Mouse (Mus musculus) large intestine, adult 2 months (tissue): ENCODE data around the gene Slc5a10. TPM values are rescaled to one million over a fixed set of nuclear protein-coding genes. Genes with fewer than 3 reads are reported as not detected.

Experiments used
- DNase-seq: peaks from one replicate; pipeline ENCODE4 v3.0.0-alpha.2; 2012; ENCODE audit warnings: low read depth, low spot score
- WGBS: fragments of 180-500 bp; shearing (Covaris S2); methylation state at CpG from one replicate; pipeline ENCODE4 v1.1.7; 2018; 5-methylcytosine and 5-hydroxymethylcytosine counted together
- polyA plus RNA-seq: library from polyadenylated mRNA; depleted of rRNA; stranded (reverse); fragments of >200 nt; gene quantifications from 2 replicates; pipeline ENCODE4 v1.2.3, GENCODE M21; 2012; rRNA removed

The Slc5a10 gene
- 0.05 TPM in 1 of 2 replicates, not detected in the other for polyA plus RNA-seq

DNA sequence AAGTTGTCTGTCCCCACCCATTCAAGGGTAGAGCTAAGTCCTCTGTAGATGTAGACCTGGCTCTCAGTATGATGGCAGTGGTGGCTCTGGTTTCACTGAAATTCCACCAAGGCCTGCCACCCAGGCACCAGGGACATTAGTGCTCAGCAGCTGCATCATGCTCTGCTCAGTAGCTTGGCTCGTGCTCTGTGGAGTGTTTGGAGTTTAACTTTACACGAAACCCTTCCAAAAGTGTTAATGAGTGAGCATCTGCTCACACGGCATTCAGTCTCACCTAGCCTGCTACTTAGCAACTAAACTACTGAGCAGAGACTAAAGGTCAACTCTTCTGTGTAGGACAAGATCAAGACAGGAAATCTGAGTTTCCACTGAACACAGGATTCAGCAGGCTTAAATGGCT is at the start of gene Slc5a10:
Gene Slc5a10 (minus strand): TSS at position 191 of the 400 bp plus-strand sequence.
- DNase-seq: no peak
- WGBS: 57% methylated on average over 3 of the region's 3 CpGs

DNA sequence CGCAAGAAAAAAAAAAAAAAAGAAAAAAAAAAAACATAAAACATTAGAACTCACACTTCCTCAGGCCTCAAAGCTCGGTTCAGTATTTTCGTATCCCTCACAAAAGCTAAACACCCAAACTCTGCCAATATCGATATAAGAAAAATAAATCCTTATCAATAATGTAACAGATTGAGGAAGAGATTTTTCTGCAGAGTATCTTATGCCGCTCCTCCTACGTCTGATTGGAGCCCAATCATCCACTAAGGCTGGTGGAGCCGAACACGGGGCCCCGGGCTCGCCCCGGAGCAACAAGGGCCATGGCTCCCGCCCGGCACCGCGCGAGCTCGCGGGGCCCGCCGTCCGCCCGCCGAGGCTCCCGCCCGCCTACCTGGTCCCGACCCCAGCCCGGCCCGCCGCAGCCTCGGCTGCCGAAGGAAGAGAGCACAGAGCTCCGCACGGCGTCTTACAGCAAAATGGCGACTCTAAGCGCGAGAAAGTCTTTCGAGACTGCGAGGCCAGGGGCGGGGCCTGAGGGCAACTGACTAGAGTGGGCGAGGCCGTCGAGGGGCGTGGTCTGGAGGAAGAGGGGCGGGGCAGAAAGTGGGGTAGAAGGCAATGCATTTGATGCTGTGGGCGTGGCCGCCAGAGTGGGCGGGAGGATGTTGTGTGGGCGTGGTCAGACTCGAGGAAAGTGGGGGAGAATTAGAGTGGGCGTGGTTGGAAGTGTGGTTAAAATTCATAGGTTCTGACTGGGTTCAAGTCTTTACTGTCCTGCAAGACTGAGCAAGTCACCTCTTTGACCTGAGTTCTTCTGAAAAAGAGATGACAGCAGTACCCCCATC is 41.2 kb upstream of the Slc5a10 start, which contains the start of gene Prpsap2:
Gene Prpsap2 (minus strand): TSS at position 505 of the 824 bp plus-strand sequence.
- WGBS: under 1% methylated on average over 51 of the region's 51 CpGs
- peak; percentile 95 for DNase-seq

- WGBS: 32% methylated on average over 5 of the region's 5 CpGs
- no peak for DNase-seq
Measured at GRCm38 (mm10) chr11:61760518-61760917, 39.9 kb upstream of the Slc5a10 start.

DNA sequence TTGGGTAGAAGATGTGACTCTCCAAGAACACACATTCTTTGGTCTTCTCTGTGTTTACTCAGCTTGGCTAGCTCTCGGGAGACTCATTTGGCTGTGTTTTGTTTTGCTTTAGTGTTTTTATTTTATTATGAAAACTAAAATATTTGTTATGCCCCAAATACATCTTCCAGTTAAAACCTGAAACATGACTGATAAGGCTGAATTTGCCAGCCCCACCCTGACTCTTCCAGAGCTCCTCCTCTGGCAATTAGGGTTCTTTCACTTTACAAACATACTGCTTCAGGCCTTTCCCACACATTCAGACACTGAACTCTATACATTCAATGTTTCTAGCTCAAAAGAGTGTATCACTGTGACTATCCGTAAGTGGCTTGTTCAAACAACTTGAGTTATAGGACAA is 36.5 kb upstream of the Slc5a10 start:
- 74% methylated on average over 2 of the region's 2 CpGs for WGBS
- DNase-seq: no peak

GRCm38 (mm10) chr11:61751612-61752011 is 31.0 kb upstream of the Slc5a10 start:
- 73% methylated on average over 5 of the region's 5 CpGs for WGBS
- no peak for DNase-seq

DNA sequence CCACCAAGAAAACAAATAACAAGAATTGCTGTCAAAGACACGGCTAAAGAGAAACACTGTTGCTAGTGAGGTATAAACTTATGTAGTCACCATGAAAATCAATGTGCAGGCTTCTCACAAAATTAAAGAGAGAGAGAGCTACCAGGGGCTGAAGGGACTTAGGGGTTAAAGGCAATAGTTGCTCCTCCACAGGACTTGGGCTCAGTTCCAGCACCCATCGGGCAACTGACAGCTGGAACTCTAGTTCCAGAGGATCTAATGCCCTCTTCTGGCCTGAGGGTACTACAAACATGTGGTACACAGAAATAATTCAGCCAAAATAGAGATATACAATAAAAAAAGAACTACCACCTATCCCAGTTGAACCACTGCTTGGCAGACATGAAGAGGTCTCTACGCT is 26.5 kb upstream of the Slc5a10 start:
- no peak for DNase-seq
- WGBS: 59% methylated on average over 3 of the region's 3 CpGs

DNA sequence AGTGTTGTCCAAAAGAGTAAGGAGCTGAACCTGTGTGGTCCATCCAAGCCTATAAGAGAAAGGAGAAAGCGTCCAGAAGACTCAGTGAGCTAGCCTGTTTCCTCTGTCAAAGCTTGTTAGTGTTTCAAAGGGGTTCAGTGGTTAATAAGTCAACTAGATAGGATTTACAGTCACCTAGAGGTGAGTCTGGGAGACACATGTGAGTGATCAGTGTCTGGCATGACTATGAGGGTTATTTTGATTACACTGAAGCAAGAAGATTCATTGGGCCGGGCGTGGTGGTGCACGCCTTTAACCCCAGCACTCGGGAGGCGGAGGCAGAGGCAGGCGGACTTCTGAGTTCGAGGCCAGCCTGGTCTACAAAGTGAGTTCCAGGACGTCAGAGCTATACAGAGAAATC is 25.2 kb upstream of the Slc5a10 start:
- no peak for DNase-seq
- 82% methylated on average over 9 of the region's 9 CpGs for WGBS

DNA sequence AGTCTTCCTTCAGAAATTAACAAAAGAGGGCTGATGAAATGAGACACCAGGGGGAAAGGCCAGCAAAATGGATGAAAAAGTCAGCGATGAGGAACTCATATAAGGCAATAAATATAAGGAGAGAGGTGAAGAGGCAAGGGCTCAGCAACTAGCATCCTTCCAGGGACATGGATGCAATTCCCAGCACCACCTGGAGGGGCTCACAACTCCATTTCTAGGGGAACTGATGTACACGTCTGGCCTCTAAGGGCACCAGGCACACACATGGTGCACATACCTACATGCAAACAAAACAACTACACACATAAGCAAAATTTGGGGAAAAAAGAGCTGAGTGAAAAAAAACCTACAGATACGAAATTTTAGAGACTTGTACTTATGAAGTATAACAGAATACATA is 23.8 kb upstream of the Slc5a10 start:
- WGBS: 76% methylated on average over 3 of the region's 3 CpGs
- DNase-seq: no peak

- WGBS: 81% methylated on average over 3 of the region's 3 CpGs
Measured at GRCm38 (mm10) chr11:61743768-61744167, 23.1 kb upstream of the Slc5a10 start.

GRCm38 (mm10) chr11:61740500-61740899 is 19.9 kb upstream of the Slc5a10 start:
- WGBS: 98% methylated on average over 1 of the region's 1 CpGs

More at GRCm38 (mm10) chr11:61743768-61744167, 23.1 kb upstream of the Slc5a10 start:
- DNase-seq: no peak

GRCm38 (mm10) chr11:61737290-61737689 is 16.7 kb upstream of the Slc5a10 start:
- WGBS: 70% methylated on average over 1 of the region's 1 CpGs
- no peak for DNase-seq

More at GRCm38 (mm10) chr11:61740500-61740899, 19.9 kb upstream of the Slc5a10 start:
- DNase-seq: no peak

DNA sequence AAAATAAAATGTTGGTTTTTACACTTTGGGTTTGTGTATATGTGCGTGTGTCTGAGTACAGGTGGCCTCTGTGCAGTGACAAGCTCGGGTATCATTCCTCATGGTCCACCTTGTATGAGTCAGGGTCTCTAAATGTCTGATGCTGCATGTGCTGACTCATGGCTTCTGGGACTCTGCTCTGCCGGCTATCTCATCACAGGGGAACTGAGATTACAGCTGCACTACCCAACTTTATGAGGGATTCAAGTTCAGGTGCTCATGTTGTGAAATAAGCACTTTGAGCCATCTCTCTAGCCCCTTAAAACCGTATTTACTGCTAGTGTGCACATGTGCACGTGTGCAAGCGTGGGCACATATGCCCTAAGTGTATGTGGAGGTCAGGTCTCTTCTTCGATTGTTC is 12.0 kb upstream of the Slc5a10 start:
- DNase-seq: no peak
- WGBS: 73% methylated on average over 7 of the region's 7 CpGs

GRCm38 (mm10) chr11:61728037-61728436 is 7.4 kb upstream of the Slc5a10 start:
- 42% methylated on average over 2 of the region's 2 CpGs for WGBS
- DNase-seq: no peak

DNA sequence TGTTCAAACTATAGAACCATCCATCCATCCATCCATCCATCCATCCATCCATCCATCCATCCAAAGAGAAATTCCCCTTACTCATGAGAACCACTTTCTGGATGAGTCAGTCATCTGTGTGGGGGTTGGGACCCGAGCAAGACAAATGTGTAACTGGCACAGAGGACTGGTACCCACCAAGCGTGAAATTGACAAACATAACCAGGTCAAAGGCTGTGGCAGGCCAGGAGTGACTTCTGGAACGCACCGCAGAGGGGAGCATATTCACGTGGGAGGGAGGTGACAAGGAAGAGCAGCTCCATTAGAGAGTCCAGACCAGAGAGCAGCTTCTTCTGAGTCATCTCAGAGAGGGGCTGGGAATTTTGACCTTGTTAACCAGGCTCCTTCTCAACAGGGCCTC is 1.5 kb upstream of the Slc5a10 start:
- no peak for DNase-seq
- WGBS: 71% methylated on average over 5 of the region's 5 CpGs

- DNase-seq: no peak
- 83% methylated on average over 8 of the region's 8 CpGs for WGBS
Measured at GRCm38 (mm10) chr11:61719826-61720225, 800 bp downstream of the Slc5a10 start.

DNA sequence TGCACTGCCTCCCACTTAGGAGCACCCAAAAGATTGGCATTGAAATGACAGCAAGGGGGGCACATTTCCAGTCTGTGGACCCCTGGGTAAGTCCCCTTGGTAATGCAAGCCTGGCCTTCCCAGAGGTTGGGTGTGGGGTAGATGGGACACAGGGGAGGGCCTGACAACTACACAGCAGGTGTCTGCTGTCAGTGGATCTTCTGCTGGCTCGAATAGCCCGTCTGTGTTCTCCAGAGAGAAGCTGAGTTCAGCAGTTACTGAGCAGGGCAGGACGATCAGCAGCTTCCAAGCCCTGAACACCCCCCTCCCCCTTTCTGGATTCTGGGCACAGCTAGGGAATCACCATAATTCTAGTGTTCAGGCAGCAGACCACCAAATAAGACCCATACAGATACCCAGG is 1.2 kb downstream of the Slc5a10 start:
- DNase-seq: no peak
- 64% methylated on average over 3 of the region's 3 CpGs for WGBS

DNA sequence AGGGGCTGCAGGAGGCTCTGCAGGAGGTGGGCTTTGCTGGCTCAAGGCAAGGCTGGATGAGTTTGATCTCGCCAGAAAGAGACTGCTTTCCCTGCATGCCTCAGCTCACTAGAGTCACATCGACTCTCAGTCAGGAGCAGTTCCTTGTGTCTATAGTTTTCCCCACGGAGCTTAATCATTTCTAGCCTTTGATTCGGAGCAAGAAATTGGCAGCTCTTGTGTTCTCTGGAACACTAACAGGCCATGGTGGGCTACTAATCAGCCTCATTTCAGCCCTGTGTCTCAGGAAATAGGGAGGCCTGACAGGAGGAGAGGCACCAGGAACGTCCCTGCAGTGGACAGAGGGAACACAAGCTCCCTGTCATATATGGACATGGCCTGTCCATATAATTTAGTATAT is 2.6 kb downstream of the Slc5a10 start:
- WGBS: 66% methylated on average over 5 of the region's 5 CpGs
- DNase-seq: no peak

DNA sequence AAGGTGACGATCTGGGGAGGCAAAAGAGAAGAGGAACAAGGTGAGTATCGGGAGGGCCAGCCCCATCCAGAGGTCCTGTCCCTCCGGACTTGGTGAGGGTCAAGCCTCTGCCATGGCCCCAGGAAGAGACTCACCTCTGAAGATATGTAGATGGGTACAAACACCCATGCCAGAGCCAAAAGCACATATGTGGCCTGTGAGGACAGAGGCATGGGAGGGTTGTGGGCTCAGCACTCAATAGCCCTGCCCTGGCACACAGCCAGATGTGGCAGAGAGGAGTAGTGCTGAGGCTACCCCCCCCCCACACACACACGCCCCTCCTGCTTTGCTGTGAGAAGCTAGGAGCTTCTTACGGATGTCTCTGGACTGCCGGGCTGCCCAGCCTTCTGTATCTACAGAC is 5.5 kb downstream of the Slc5a10 start:
- DNase-seq: no peak
- 62% methylated on average over 6 of the region's 6 CpGs for WGBS

DNA sequence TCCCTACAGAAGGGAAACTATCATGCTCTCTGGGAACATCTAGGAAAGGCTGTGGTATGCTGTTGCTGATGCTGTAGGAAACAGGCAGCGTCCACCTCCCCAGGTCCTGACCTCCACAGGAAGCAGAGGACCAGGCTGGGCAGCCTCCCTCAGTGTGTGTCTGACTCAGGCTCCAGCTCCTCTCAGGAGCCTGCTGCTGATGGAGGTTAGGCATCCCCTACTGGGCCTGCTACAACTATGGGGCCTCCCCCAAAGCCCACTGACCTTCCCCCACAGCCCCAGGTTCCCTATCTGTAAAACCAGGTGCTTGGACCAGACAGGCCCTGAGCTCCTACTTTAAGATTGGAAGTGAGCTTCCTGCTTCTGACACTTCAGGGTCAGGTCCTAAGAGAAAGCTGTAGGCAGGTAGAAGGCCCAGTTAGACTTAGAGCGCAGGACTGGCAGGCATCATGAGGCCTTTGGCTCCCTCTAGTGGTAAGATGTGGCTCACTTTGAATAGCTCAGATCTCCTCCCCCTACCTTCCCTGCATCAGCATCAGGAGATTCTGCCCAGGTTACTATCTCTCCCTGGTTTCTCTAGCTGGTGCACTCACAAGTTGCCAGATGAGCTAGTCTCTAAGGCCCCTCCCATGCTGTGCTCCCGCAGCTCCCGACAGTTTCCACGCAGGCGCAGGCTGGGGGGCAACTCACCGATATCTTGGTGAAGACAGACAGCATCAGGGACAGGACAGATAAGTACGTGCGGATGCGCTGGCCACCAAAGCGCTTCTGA is 6.1 kb downstream of the Slc5a10 start:
- peak; percentile 74 for DNase-seq
- WGBS: 48% methylated on average over 11 of the region's 11 CpGs

DNA sequence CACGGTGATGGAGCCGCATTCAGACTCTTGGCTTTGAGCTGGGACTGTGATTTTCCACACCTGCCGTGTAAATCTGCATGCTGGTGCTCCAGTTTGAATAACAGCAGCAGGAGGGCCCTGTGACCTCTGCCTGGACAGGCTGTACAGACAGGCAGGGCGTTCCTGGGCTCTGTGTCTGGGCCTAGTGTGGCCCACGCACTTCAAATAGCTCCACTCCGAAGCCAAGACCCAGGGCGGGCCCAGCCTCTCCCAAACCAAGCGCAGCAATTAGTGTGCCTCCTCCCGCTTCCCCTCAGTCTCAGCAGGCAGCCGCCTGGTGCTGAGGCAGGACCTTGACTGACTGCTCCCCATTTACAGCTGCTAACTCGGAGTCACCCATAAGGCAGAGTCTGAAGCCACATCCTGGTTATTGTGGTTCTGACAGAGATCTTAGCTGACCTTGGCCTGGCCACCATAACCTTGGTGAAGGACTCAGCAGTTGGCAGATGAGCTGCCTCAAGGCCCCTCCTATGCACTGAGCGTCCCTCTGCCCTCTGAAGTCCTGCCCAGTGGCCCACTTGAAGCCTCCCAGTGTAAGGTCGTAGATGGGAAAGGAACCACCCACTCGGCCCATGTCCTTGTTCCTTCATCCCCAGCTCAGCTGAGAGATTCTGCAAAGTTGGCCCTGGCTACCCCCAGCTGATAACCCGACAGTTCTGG is 7.3 kb downstream of the Slc5a10 start:
- DNase-seq: no peak
- 68% methylated on average over 15 of the region's 15 CpGs for WGBS
